Mouse (Mus musculus): ENCODE measurements around the gene Tmem92. TPM values are rescaled to one million over a fixed set of nuclear protein-coding genes. Genes with fewer than 3 reads are reported as not detected.
A peak's percentile ranks its signal among the peaks of the same experiment; 100 is the strongest.

The Tmem92 gene
- total and polyA plus RNA-seq, 3 experiments, result 0.16 TPM; not detected in 2

DNA sequence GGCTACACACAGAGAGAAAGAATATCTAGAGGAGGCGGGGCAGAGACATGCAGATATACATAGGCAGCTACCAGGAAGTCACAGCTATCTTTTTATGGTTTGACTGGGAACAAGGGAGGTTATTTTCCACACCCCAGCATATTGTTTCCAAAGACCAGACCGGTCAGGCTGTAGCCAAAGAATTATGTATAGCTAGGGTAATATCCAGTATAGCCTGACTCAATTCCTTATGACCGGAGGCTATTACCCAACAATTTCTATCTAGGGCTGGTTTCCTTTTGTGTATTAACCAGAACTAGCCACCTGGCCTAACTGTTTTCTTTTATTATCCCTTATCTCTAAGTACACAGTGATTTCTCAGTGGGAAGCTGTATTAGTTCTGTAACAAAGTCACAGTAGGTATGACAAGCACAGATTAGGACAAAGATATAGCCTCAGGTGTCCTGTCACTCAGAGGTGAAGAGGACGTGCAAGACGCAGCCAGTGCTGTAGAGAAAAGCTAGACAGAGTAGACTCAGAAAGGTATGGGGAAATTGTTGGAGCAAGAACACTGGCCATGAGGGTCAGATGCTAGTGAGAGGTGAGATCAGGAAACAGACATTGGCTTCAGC, 7.5 kb downstream of the Tmem92 start:
- no peaks in the 10 kb centered on the region for H3K36me3 ChIP-seq (replicated peaks)
- TF ChIP-seq GATA1 (IDR thresholded peaks at IDR 0.05; ENCODE audit: borderline replicate concordance, low read length) (no peak), TAL1 (conservative IDR thresholded peaks at IDR 0.05; ENCODE audit: low read depth, low read length) (no peak), CTCF (IDR thresholded peaks at IDR 0.05; ENCODE audit: low read depth, low read length) (no peak), POLR2AphosphoS5 (IDR thresholded peaks at IDR 0.05; ENCODE audit: insufficient replicate concordance, low read depth, low read length) (no peak), GATA2 (IDR thresholded peaks at IDR 0.05; ENCODE audit: borderline replicate concordance, low read depth, low read length) (no peak)
- no peaks in the 10 kb centered on the region for H3K9me3 ChIP-seq (replicated peaks)
- no peak overlapping the region for H3K4me3 ChIP-seq (ENCODE audit: low read depth, low read length)
- 0 out of 2 replicates have a peak, but pooled peaks cover 2% of the 10 kb centered on the region for H3K27me3 ChIP-seq (ENCODE audit: insufficient read depth, low read length)
- no peak for DNase-seq (ENCODE audit: low spot score)
- no peak for ATAC-seq (ENCODE audit: extremely low read depth, insufficient number of reproducible peaks, low FRiP score, poor library complexity, severe bottlenecking)
- H3K4me1 ChIP-seq (ENCODE audit: insufficient read depth, low read depth, low read length), result no peaks in the 10 kb centered on the region

- TF ChIP-seq CTCF (IDR thresholded peaks at IDR 0.05; ENCODE audit: low read depth, low read length) (peak; percentile 32; the same call in 1 of the 2 replicates), GATA1 (IDR thresholded peaks at IDR 0.05; ENCODE audit: borderline replicate concordance, low read length) (no peak)
- no peak for ATAC-seq (ENCODE audit: extremely low read depth, insufficient number of reproducible peaks, low FRiP score, poor library complexity, severe bottlenecking)
- no peaks in the 10 kb centered on the region for H3K4me1 ChIP-seq (ENCODE audit: insufficient read depth, low read depth, low read length)
- 0 out of 2 replicates have a peak, but pooled peaks cover 2% of the 10 kb centered on the region for H3K27me3 ChIP-seq (ENCODE audit: insufficient read depth, low read length)
- DNase-seq (ENCODE audit: low spot score), result no peak
- H3K36me3 ChIP-seq (replicated peaks), result no peaks in the 10 kb centered on the region
- no peak overlapping the region for H3K4me3 ChIP-seq (ENCODE audit: low read depth, low read length)
- H3K9me3 ChIP-seq (replicated peaks), result no peaks in the 10 kb centered on the region
Observed at GRCm38 (mm10) chr11:94773851-94774250, 8.7 kb downstream of the Tmem92 start.

DNA sequence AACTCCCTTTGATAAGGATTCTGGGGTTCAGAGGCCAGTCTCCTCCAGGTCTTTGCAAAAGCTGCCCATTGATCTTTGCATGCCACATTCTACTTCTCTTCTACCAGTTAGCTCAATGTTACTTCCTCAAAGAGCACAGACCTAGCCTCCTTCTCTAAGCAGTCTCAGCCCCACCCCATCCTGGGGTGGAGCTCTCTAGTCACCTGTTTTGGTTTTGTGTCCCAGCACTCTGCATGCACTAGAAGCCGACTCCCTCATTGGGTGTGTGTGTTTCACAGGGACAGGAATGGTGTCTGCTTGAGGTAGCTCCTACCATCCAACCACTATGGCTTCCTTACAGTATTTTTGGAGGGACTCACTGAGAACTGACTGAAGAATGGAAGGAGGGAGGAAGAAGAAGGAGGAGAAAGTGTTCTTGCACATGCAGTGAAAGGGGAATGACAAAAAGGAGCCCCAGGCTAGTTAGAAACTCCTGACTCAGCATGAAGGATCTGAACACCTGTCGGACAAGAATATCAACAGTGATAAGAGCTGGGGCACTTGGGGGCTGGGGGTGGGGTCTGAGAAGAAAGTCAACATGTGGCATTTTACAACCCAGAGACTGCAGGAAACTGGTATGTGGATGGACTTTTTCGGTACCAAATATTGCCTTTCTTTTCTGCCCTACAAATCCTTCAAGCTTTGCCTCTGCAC, 10.0 kb downstream of the Tmem92 start:
- ATAC-seq (ENCODE audit: extremely low read depth, insufficient number of reproducible peaks, low FRiP score, poor library complexity, severe bottlenecking) (no peak), DNase-seq (ENCODE audit: low spot score) (no peak)
- Histone ChIP-seq H3K9me3 (replicated peaks) (no peaks in the 10 kb centered on the region), H3K27me3 (ENCODE audit: insufficient read depth, low read length) (no peaks in the 10 kb centered on the region), H3K4me1 (ENCODE audit: insufficient read depth, low read depth, low read length) (no peaks in the 10 kb centered on the region), H3K4me3 (ENCODE audit: low read depth, low read length) (no peak overlapping the region), H3K36me3 (replicated peaks) (no peaks in the 10 kb centered on the region)
- TF ChIP-seq POLR2AphosphoS5 (IDR thresholded peaks at IDR 0.05; ENCODE audit: insufficient replicate concordance, low read depth, low read length), result no peak
- TF ChIP-seq TAL1 (conservative IDR thresholded peaks at IDR 0.05; ENCODE audit: low read depth, low read length), result no peak

- no peaks in the 10 kb centered on the region for H3K4me1 ChIP-seq (ENCODE audit: insufficient read depth, low read depth, low read length)
- no peak for ATAC-seq (ENCODE audit: extremely low read depth, insufficient number of reproducible peaks, low FRiP score, poor library complexity, severe bottlenecking)
- H3K4me3 ChIP-seq (ENCODE audit: low read depth, low read length), result no peak overlapping the region
- TF ChIP-seq CTCF (IDR thresholded peaks at IDR 0.05; ENCODE audit: low read depth, low read length), result no peak
- no peak for TF ChIP-seq TAL1 (conservative IDR thresholded peaks at IDR 0.05; ENCODE audit: low read depth, low read length)
- TF ChIP-seq POLR2AphosphoS5 (IDR thresholded peaks at IDR 0.05; ENCODE audit: insufficient replicate concordance, low read depth, low read length), result no peak
- no peak for TF ChIP-seq GATA1 (IDR thresholded peaks at IDR 0.05; ENCODE audit: borderline replicate concordance, low read length)
- TF ChIP-seq GATA2 (IDR thresholded peaks at IDR 0.05; ENCODE audit: borderline replicate concordance, low read depth, low read length), result no peak
- H3K36me3 ChIP-seq (replicated peaks), result no peaks in the 10 kb centered on the region
- no peaks in the 10 kb centered on the region for H3K27me3 ChIP-seq (ENCODE audit: insufficient read depth, low read length)
- H3K9me3 ChIP-seq (replicated peaks), result no peaks in the 10 kb centered on the region
- DNase-seq (ENCODE audit: low spot score), result no peak
Observed at GRCm38 (mm10) chr11:94767241-94767640, 15.3 kb downstream of the Tmem92 start.

DNA sequence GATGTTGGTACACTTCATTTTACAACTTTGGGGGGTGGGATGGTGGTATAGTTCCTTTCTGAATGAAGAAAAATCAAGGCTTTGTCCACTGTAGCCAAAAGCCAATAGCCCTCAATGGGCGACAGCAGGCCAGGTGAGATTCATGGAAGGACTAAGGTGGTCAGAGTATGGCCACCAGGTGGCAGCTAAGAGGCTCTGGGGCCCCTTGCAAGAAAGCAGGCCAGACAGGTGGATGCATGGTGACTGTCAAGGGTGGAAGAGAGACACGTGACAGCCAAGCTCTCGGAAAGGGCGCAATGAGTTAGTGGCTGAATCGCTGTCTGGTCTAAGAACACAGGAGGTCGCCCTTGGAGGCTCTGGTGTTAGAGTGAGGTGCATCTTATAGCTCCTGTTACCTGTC, 19.7 kb downstream of the Tmem92 start:
- Histone ChIP-seq H3K4me1 (ENCODE audit: insufficient read depth, low read depth, low read length) (no peaks in the 10 kb centered on the region), H3K9me3 (replicated peaks) (no peaks in the 10 kb centered on the region), H3K36me3 (replicated peaks) (no peaks in the 10 kb centered on the region), H3K27me3 (ENCODE audit: insufficient read depth, low read length) (no peaks in the 10 kb centered on the region), H3K4me3 (ENCODE audit: low read depth, low read length) (no peak overlapping the region)
- DNase-seq (ENCODE audit: low spot score) (no peak), ATAC-seq (ENCODE audit: extremely low read depth, insufficient number of reproducible peaks, low FRiP score, poor library complexity, severe bottlenecking) (no peak)
- TF ChIP-seq POLR2AphosphoS5 (IDR thresholded peaks at IDR 0.05; ENCODE audit: insufficient replicate concordance, low read depth, low read length), result no peak
- no peak for TF ChIP-seq CTCF (IDR thresholded peaks at IDR 0.05; ENCODE audit: low read depth, low read length)
- no peak for TF ChIP-seq TAL1 (conservative IDR thresholded peaks at IDR 0.05; ENCODE audit: low read depth, low read length)
- TF ChIP-seq GATA1 (IDR thresholded peaks at IDR 0.05; ENCODE audit: borderline replicate concordance, low read length), result no peak

GRCm38 (mm10) chr11:94762281-94762680, 20.2 kb downstream of the Tmem92 start:
- H3K9me3 ChIP-seq (replicated peaks), result no peaks in the 10 kb centered on the region
- no peak for DNase-seq (ENCODE audit: low spot score)
- no peak for ATAC-seq (ENCODE audit: extremely low read depth, insufficient number of reproducible peaks, low FRiP score, poor library complexity, severe bottlenecking)
- no peak overlapping the region for H3K4me3 ChIP-seq (ENCODE audit: low read depth, low read length)
- H3K4me1 ChIP-seq (ENCODE audit: insufficient read depth, low read depth, low read length), result no peaks in the 10 kb centered on the region
- no peaks in the 10 kb centered on the region for H3K27me3 ChIP-seq (ENCODE audit: insufficient read depth, low read length)
- TF ChIP-seq GATA1 (IDR thresholded peaks at IDR 0.05; ENCODE audit: borderline replicate concordance, low read length) (no peak), POLR2AphosphoS5 (IDR thresholded peaks at IDR 0.05; ENCODE audit: insufficient replicate concordance, low read depth, low read length) (no peak), TAL1 (conservative IDR thresholded peaks at IDR 0.05; ENCODE audit: low read depth, low read length) (no peak)
- H3K36me3 ChIP-seq (replicated peaks), result no peaks in the 10 kb centered on the region
